Mouse (Mus musculus) layer of hippocampus, postnatal 36 days (tissue): ENCODE measurements at regions not wholly inside any gene's neighbourhood (a gene's known extent, or its start where the extent isn't known, plus 50 kb on each side); places are given as distances from the start of the nearest gene placed in this dataset.

Experiments
- DNase-seq, 2 experiments: peaks; one replicate each; pipeline ENCODE4 v3.0.0; 2022

DNA sequence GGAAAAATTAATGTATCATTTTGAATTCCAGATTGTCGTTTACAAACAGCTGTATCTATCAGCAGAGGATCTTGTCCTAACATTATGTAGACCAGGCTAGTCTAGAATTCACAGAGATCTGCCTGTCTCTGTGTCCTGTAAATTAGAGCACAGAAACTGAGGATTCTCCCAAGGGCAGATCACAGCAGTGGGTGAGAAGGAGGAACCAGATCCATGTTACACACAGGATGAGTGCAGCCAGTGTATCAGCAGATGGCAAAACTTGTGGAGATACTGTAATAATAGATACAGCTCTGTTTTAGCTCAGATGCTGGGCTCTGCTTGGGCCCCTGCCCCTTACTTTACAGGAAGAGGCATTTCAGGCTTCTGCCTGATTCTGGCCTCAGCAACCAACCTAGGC is 1384.0 kb upstream of the 1700008P02Rik start:
- no peak for DNase-seq

DNA sequence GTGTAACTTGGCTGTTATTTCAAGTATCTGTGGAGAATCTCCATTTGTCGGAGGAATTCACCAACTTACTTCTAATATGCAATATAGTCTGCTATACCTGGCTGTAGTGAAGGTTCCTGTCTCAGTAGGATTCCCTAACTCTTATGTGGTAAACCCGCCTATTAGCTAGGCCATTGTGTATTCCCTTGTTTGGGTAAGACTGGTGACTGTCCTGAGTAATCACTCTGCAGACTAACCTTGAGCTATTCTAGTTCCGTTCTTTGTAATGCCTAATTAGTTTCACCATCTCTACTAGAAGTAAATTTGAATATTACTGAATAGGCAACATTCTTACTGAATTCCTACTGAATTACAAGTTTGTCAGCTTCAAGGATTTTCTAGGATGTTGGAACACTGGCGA is 1380.8 kb upstream of the 1700008P02Rik start:
- no peak for DNase-seq

DNA sequence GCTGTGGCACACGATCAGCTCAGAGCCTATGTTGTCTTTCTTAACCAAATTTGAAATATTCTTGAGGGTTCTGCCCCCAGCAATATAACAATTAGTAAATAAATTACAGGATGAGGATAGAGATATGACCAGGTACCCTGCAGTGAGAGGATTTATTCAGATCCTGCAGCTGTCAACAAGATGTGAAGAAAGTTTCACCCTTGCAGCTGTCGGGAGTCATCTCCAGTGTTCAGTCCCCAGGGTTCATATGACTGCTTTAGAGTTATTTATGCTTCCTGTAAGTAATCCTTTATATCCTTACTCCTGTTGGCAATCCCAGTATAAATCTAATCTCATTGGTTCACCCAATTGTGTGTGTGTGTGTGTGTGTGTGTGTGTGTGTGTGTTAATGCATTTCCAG is 1372.1 kb upstream of the 1700008P02Rik start:
- DNase-seq, result no peak

DNA sequence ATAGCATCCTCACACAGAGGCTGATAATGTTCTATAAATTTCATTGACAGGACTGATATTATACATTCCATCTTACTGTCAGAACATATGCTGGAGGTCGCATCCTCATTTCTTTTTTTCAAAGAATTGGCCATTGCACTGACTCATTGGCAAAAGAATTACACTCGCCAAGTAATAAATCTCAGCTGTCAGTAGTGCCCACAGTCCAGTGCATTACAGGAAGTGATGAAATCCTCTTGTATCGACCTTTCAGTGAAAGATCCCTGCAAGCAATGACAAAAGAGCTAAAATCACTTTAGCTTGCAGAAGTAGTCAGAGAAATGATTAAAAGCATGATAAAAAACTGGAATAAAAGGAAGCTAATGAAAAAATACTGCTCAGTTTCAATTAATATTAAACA is 1353.0 kb upstream of the 1700008P02Rik start:
- DNase-seq, result no peak

DNA sequence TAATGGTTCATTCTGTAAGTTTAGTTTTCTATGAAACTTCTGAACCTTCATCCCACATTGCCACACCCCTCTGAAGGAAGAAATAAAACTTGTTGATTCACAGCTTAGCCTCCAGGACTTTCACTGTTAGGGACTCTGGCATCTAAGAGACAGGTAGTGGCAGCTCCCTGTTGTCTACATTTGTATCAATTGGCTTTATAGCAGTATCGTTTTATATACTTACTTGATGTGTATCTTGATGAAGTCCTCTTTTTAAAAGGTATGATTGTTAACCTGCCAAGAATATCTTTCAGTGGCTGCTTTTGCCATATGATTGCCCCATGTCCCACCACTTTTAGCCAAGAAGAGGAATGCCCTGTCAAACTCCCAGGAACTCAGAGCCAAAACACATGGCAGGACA is 1333.7 kb upstream of the 1700008P02Rik start:
- DNase-seq, result no peak

DNA sequence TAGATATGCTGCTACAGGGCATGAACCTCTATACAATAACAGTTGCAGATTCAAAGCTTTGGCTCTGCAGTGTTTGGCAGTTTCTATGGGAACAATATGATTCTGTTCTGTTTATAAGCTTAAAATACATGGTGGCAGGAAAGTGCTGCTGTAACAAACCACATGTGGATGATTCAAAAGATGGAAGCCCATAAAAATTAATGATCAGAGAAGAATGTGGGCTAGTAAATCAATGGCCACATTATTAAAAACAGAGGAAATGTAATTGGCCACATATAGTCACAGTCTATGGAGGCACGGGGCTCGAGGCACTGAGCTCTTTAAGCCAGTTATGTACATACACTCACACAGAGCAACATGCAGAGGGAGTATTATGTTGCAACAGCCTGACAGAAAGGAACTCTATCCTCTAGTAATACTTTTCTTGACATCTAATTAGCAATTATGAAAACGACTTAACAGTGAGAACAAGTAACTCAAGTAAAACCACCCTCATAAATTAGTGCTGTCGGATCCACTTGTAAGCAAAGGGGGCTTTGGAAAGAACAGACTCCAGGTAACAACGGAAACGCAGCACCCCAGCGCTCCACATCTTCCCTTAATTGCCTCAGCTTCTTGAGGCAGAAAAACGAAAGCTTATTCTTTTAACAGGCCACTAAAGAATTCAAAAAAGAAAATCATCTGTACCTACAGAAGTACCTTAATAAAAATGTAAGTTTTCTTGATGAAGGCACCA is 1323.6 kb upstream of the 1700008P02Rik start:
- no peak for DNase-seq
